Mouse (Mus musculus) lung, adult 2 months (tissue): ENCODE measurements around the gene Lrrc57.

ENCODE experiments used
- CTCF ChIP-seq: fragments of 200-500 bp; IDR thresholded peaks from 2 replicates; pipeline ENCODE4 v1.5.1; 2011; ENCODE audit warnings: mild to moderate bottlenecking, low read length, control low read depth; ENCODE audit not compliant: insufficient read depth
- POLR2A ChIP-seq: fragments of 200-500 bp; IDR thresholded peaks from 2 replicates; pipeline ENCODE4 v1.6.1; 2011; ENCODE audit warnings: low read depth, mild to moderate bottlenecking, control low read depth, low read length, borderline replicate concordance; ENCODE audit errors: extremely low read depth

GRCm38 (mm10) chr2:120643836-120644235, 34.5 kb upstream of the Lrrc57 start:
- TF ChIP-seq CTCF: no peak
- TF ChIP-seq POLR2A: no peak
